Mouse (Mus musculus) spleen, adult 2 months (tissue): Measurements from ENCODE around the gene Vax2. TPM values are rescaled to one million over a fixed set of nuclear protein-coding genes. Genes with fewer than 3 reads are reported as not detected.
A peak's percentile ranks its signal among the peaks of the same experiment; 100 is the strongest.

Experiments
- DNase-seq, 2 experiments: peaks; one replicate each; pipeline versions ENCODE4 v3.0.0 to v3.0.0-alpha.2; 2012 to 2021; ENCODE audit warnings: low spot score in 2 of 2, low read depth in 1 of 2
- H3K27ac ChIP-seq: fragments of 200-500 bp; 2 replicates; pipeline ENCODE4 v1.5.1; 2012; ENCODE audit warnings: low read length, inconsistent platforms; ENCODE audit not compliant: insufficient read depth
- H3K27me3 ChIP-seq: fragments of 200-500 bp; 2 replicates; pipeline ENCODE4 v1.6.1; 2012; ENCODE audit warnings: mild to moderate bottlenecking, moderate library complexity, low read length, inconsistent platforms; ENCODE audit not compliant: control insufficient read depth, insufficient read depth
- H3K36me3 ChIP-seq: fragments of 200-500 bp; 2 replicates; pipeline ENCODE4 v1.6.1; 2012; ENCODE audit warnings: mild to moderate bottlenecking, low read length, inconsistent platforms; ENCODE audit not compliant: control insufficient read depth, insufficient read depth
- H3K4me1 ChIP-seq: fragments of 200-500 bp; 2 replicates; pipeline ENCODE4 v1.6.1; 2011; ENCODE audit warnings: inconsistent platforms; ENCODE audit not compliant: control insufficient read depth, insufficient read depth, insufficient read length
- H3K4me3 ChIP-seq: fragments of 200-500 bp; 2 replicates; pipeline ENCODE4 v1.5.1; 2011; ENCODE audit warnings: mild to moderate bottlenecking, inconsistent platforms; ENCODE audit not compliant: insufficient read depth, insufficient read length; ENCODE audit errors: extremely low read depth
- CTCF ChIP-seq: fragments of 200-500 bp; IDR thresholded peaks from 2 replicates; pipeline ENCODE4 v1.5.1; 2011; ENCODE audit warnings: mild to moderate bottlenecking, inconsistent platforms; ENCODE audit not compliant: insufficient read depth, insufficient read length, insufficient replicate concordance; ENCODE audit errors: extremely low read depth
- POLR2A ChIP-seq: fragments of 200-500 bp; IDR thresholded peaks from 2 replicates; pipeline ENCODE4 v1.6.1; 2011; ENCODE audit warnings: low read depth, low read length, inconsistent platforms
- WGBS: fragments of 180-500 bp; shearing (Covaris S2); methylation state at CpG from one replicate; pipeline ENCODE4 v1.1.7; 2018; 5-methylcytosine and 5-hydroxymethylcytosine counted together
- polyA plus RNA-seq: library from polyadenylated mRNA; depleted of rRNA; stranded (reverse); fragments of >200 nt; gene quantifications from 2 replicates; pipeline ENCODE4 v1.2.3, GENCODE M21; 2012

Vax2 gene
- polyA plus RNA-seq, 1 experiment = not detected

DNA sequence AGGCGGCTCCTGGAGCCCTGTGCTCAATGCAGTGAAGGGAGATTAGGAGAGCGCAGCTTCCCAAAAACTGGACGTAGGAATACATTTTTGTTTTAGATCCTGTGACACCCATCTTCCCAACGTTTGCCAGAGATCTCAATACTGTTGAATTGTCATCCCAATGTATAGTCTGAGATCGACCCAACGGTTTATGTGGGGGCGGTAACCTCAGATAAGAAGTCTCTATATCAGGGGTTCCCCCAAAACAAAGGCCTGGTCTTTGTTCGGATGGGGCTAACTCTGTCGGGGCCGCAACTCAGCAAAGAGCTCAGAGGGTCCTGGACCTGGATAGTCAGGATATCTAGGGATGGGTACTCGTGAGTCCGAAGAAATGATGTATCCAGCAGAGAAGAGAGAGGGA is 18.1 kb upstream of the Vax2 start:
- WGBS = 9% methylated on average over 12 of the region's 12 CpGs
- peaks cover 2% of the 10 kb centered on the region; the same call in 1 of the 2 replicates for H3K27me3 ChIP-seq

DNA sequence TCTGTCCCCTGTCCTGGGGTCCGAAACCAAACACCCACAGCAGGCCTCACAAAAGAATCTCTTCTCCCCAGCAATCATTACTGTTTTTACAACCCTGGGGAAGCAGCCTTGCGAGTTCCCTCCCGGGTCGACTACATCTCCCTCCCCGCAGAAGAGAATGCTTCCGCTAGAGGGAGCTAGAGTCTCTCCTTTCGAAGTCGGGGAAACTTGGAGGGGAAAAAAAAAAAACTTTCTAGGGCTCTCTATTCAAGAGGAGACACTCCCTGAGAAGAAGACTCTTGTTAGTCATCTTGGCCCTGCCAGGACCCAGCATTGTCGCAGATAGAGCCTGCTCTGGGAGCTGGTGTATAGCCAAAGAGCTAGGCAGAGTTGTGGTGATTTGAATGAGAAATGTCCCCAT is 17.2 kb upstream of the Vax2 start:
- no peaks in the 10 kb centered on the region for H3K4me1 ChIP-seq
- 1% methylated on average over 9 of the region's 9 CpGs for WGBS
- no peaks in the 10 kb centered on the region for H3K36me3 ChIP-seq
- H3K27ac ChIP-seq = no peak overlapping the region
- TF ChIP-seq POLR2A = no peak
- peak; percentile 45; the same call in 1 of the 2 replicates for TF ChIP-seq CTCF
- peak; percentile 16 to 39 for DNase-seq
- H3K27me3 ChIP-seq = peaks cover 2% of the 10 kb centered on the region; the same call in 1 of the 2 replicates
- no peak overlapping the region for H3K4me3 ChIP-seq

More for the DNA sequence above, 18.1 kb upstream of the Vax2 start:
- Histone ChIP-seq H3K27ac (no peak overlapping the region), H3K36me3 (no peaks in the 10 kb centered on the region), H3K4me1 (no peaks in the 10 kb centered on the region), H3K4me3 (no peak overlapping the region)
- DNase-seq = no peak
- no peak for TF ChIP-seq CTCF
- TF ChIP-seq POLR2A = no peak

DNA sequence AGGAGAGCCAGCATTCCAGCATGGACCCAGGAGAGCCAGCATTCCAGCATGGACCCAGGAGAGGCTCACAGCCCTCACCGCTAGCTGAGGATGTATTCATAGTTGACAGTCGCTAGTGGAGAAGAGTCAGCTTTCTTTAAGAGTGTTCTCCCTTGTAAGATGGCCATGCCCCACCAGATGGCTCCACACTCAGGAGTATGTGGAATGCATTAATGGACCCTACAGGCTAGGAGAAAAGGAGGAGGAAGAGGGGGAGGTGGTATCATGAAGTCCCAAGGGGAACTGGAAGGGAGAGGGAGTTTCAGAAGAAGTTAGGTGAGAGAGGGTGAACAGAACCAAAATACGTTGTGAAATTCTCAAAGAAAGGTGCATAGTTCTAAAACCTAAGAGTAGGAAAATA is 15.3 kb upstream of the Vax2 start:
- DNase-seq = no peak
- 13% methylated on average over 3 of the region's 3 CpGs for WGBS
- Histone ChIP-seq H3K4me3 (no peak overlapping the region), H3K27me3 (peaks cover 6% of the 10 kb centered on the region), H3K27ac (no peak overlapping the region), H3K4me1 (no peaks in the 10 kb centered on the region), H3K36me3 (no peaks in the 10 kb centered on the region)
- TF ChIP-seq POLR2A (no peak), CTCF (no peak)

DNA sequence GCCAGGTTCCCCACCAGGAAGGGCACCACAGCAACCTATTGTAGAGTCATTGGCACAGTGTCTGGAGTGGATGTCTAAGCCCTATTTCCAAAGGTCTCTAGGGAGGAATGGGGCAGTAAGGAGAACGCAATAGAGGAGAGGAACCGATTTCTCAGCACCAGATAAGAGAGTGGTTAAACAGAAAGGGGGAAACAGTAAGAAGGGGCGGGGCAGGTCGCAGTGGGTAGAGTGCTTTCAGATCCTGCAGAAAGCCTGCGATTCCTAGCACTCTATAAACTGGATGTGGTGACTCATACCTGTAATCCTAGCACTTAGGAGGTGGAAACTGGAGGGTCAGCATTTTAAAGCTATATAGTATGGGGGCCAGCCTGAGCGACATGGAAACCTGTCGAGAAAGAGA is 14.4 kb upstream of the Vax2 start:
- H3K4me3 ChIP-seq = no peak overlapping the region
- 1% methylated on average over 7 of the region's 7 CpGs for WGBS
- no peaks in the 10 kb centered on the region for H3K4me1 ChIP-seq
- no peak overlapping the region for H3K27ac ChIP-seq
- no peak for DNase-seq
- H3K36me3 ChIP-seq = no peaks in the 10 kb centered on the region
- H3K27me3 ChIP-seq = peaks cover 8% of the 10 kb centered on the region
- TF ChIP-seq CTCF (no peak), POLR2A (no peak)

DNA sequence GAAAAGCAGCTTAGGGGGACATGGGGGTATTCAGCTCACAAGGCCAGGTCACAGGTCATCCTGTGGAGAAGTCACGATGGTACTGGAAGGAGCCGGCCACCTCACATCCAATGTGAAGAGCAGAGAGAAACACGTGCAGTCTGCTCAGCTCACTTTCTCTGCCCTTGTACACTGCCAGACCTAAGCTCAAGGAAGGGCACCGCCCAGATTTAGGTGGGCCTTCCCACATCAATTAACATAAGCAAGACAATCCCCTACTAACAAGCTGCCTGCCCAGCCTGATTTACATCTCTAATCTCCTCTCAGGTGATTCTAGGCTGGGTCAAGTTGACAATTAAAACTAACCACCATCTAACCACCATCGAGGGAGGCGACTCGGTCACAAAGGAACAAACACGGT is 13.1 kb upstream of the Vax2 start:
- Histone ChIP-seq H3K4me3 (no peak overlapping the region), H3K4me1 (no peaks in the 10 kb centered on the region), H3K27ac (no peak overlapping the region), H3K36me3 (no peaks in the 10 kb centered on the region), H3K27me3 (peaks cover 16% of the 10 kb centered on the region)
- 11% methylated on average over 8 of the region's 8 CpGs for WGBS
- no peak for DNase-seq
- no peak for TF ChIP-seq CTCF
- TF ChIP-seq POLR2A = no peak

DNA sequence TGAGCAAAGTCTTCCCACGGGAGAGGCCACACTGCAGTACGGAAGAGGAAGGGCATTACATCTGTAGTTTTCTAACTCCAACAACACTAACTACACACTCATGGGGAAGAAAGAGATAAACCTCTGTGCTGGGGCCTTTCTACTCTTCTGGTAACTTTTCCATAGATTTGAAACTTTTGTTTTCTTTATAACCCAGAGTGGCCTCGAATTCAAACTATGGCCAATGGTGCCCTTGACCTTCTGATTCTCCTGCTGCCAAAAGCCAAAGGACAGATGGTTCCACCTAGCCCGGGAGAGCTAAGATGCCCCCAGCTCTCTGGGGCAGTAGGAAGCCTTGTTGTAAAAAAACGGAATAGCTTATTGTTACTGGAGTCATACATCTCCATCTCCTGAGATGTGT is 11.1 kb upstream of the Vax2 start:
- H3K27ac ChIP-seq = no peak overlapping the region
- H3K4me1 ChIP-seq = no peaks in the 10 kb centered on the region
- no peak for TF ChIP-seq CTCF
- 8% methylated on average over 5 of the region's 5 CpGs for WGBS
- DNase-seq = no peak
- no peak overlapping the region for H3K4me3 ChIP-seq
- H3K36me3 ChIP-seq = no peaks in the 10 kb centered on the region
- H3K27me3 ChIP-seq = peaks cover 22% of the 10 kb centered on the region

DNA sequence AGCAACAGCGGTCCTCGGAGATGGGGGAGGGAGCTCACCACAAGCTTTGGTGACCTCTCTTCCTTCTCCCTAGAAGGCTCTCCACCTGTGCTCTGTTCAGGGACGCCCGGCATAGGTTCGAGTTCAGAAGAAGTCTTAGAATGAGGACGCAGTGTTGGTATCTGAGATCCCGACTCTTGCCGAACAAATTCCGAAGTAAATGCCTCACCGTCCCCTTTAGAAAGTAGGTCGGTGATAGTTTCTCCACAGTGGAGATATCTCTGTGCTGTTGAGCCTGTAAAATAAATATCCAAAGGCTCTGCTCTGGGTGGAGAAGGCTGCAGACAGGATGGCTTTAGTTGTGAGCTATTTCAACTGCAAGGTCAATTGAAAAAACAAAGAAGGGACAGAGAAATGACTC is 10.1 kb upstream of the Vax2 start:
- DNase-seq = no peak
- Histone ChIP-seq H3K4me3 (no peak overlapping the region), H3K27me3 (peaks cover 22% of the 10 kb centered on the region), H3K36me3 (no peaks in the 10 kb centered on the region), H3K4me1 (no peaks in the 10 kb centered on the region), H3K27ac (no peak overlapping the region)
- 5% methylated on average over 11 of the region's 11 CpGs for WGBS
- TF ChIP-seq CTCF (no peak), POLR2A (no peak)
